Mouse (Mus musculus) retina, embryonic 14.5 days (tissue): ENCODE data around the gene Lefty1.
"Not testable (repeated sequence)": the region's sequence is repeated elsewhere in the genome, so short reads cannot be mapped to it uniquely, and the experiment has no call there.

Experiments
- DNase-seq: peaks from one replicate; pipeline ENCODE4 v3.0.0-alpha.2; 2015; ENCODE audit warnings: low spot score

Lefty1 gene

GRCm38 (mm10) chr1:180934467-180935419 is at the start of gene Lefty1:
TSS of gene Lefty1 (plus strand) at chr1:180935022.
- DNase-seq, result no peak

DNA sequence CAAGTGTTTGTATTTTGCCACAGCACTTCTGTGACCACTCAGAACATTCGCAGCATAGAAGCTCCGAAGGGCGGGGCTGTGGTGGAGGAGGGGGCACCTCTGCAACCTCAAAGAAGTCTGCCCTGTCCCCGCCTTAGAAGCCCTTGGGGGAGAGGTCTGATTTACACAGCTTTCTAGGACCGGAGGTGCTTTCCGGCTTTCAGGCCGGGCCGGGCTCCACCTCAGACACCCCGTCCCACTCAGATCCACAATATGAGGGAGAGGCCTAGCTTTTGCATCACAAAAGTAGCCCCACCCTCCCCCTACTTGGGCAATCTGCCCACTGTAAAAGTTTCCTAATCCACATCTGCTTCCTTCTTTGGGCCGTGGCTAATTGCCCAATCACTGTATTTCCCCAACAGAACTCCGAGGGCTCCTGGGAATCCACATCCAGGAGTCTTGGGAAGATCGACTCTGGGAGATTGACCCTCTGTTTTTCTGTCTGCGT is 46.2 kb upstream of the Lefty1 start:
- DNase-seq, result peak; percentile 9

DNA sequence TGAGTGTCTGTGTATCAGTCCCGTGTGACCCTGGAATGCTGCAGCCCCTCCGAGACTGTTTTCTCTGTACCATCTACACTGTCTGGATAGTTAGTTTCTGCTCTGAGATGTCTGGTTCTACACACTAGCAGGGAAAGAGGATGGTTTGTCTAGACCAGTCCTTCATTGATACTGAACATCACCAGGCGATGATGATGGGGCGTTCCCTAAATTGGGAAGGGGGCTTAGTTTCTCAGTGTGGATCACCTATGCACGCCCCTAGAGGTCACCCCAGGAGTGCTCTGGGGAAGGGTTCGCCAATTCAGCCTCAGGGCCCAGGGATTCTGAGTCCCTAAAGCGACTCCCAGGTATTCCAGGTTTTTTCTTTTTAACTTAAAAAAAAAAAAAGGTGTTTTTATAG is 45.6 kb upstream of the Lefty1 start:
- no peak for DNase-seq

DNA sequence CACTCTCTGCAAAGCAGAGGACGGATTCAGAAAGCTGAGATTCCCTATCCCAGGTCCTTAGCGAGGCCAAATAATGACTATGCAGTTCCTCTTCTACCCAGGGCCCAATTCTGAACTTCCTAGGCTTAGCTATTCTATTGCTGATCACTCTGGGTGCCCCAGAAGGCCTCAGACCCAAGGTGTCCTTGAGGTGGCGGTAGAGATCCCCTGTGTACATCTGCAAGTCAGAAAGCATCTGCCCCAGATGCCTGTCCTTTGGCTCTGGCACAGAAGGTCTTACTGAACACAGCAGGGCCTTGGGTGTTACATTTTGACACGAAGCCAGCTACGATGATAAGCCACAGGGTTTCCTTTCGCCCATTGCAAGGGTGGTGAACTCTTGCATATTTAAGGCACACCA is 45.0 kb upstream of the Lefty1 start:
- DNase-seq, result peak; percentile 28

- no peak for DNase-seq
Observed at GRCm38 (mm10) chr1:180892808-180893207, 42.0 kb upstream of the Lefty1 start, which contains the start of gene Lefty2. TSS of gene Lefty2 (plus strand) at chr1:180893108.

GRCm38 (mm10) chr1:180894088-180894987 is 40.5 kb upstream of the Lefty1 start:
- not testable (repeated sequence) for DNase-seq

- DNase-seq, result peak; percentile 79
Observed at GRCm38 (mm10) chr1:180901107-180901506, 33.7 kb upstream of the Lefty1 start.

GRCm38 (mm10) chr1:180902915-180903314 is 31.9 kb upstream of the Lefty1 start:
- DNase-seq, result no peak

DNA sequence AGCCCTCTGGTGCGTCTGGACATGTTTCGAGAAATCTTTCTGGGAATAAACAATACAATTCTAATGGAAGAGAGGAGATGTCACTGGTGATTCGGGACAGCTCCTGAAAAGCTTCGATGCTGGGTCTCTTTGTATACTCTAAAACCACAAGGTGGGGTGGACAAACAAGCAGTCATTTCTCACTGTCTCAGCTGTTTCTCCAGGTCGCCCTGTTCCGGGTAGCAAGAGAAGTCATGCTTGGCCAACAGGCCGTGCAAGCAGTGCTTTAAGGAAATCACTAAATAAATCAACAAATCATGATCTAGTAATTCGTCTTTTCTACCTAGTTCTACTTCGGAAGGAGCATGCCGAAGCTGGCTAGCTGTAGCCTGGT is 31.2 kb upstream of the Lefty1 start:
- DNase-seq, result no peak

GRCm38 (mm10) chr1:180904039-180904814 is 30.6 kb upstream of the Lefty1 start, which contains the start of gene Pycr2:
TSS of gene Pycr2 (plus strand) at chr1:180904293.
- peak; percentile 96 for DNase-seq

GRCm38 (mm10) chr1:180904815-180905080 is 30.1 kb upstream of the Lefty1 start:
- DNase-seq, result no peak

- DNase-seq, result no peak
Observed at GRCm38 (mm10) chr1:180905307-180905706, 29.5 kb upstream of the Lefty1 start.

DNA sequence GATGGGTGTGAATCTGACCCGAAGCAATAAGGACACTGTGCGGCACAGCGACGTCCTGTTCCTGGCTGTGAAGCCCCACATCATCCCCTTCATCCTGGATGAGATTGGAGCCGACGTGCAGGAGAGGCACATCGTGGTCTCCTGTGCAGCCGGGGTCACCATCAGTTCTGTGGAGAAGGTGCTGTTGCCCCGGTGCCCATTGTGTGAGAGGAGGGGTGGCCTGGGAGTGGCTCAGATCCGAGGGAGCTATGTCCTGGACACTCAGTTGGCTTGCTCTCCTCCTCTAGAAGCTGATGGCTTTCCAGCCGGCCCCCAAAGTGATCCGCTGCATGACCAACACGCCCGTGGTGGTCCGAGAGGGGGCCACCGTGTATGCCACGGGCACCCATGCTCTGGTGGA is 28.9 kb upstream of the Lefty1 start:
- DNase-seq, result no peak

- no peak for DNase-seq
Observed at GRCm38 (mm10) chr1:180906461-180907147, 28.2 kb upstream of the Lefty1 start.

DNA sequence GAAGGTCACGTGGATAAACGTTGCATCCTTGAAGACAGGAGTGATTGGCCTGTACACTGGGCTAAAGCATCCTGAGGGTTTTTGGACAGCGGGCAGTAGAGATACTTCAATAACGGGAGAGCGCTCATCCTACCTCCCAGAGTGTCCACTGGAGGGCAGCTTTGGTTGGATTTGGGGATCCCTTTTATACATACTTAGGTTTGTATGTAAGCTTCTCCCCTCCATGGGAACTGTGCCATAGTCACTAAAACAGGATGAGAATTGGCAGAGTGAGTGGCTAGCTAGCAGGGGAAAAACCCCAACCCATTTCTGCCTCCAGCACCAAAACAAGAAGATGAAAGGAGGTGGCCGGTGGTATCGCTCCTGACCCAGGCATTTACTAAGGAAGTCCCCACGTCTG is 23.7 kb upstream of the Lefty1 start:
- peak; percentile 39 for DNase-seq

GRCm38 (mm10) chr1:180911653-180912287 is 23.1 kb upstream of the Lefty1 start:
- DNase-seq, result no peak

DNA sequence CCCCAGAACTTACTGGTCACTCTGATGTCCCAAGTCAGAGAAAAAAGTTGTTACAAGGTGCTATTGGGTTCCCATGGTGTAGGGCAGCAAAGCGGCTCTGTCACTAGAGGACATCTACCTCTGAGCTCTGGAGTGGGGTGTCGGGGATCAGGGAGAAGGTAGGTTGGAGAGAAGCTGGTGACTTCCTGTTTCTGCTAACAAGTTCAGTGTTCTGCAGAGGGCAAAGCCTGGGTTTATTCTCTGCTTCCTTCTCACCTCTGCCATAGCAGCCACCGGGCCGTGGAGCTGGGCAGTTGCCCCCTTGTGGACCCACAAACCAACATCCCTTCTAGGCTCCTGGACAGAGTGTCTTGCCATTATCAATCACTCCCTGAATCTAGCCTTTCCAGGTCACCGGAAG is 22.0 kb upstream of the Lefty1 start:
- DNase-seq, result no peak

GRCm38 (mm10) chr1:180913797-180914196 is 21.0 kb upstream of the Lefty1 start:
- no peak for DNase-seq

GRCm38 (mm10) chr1:180916425-180916824 is 18.4 kb upstream of the Lefty1 start:
- no peak for DNase-seq

DNA sequence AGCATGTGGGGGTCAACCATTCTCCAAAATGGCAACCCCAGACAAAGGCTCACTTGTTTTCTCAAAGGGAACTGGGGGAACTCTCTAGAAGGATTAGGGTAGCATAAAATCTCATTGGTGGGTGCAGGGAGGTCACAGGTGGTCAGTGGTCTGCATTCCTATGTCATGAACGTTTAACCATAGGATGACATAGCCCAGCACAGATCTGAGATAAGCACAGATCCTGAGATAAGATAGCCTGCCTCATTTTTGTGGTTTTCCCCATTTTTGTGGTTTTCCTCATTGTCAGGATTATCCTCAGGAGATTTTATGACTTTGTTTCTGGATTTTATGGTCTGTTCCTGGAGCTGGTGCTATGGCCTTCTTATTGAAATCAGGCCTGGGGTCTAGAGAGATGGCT is 17.8 kb upstream of the Lefty1 start:
- DNase-seq, result no peak

GRCm38 (mm10) chr1:180919686-180920085 is 15.1 kb upstream of the Lefty1 start:
- DNase-seq, result peak; percentile 55
